Mouse (Mus musculus) effector memory CD4-positive, alpha-beta T cell, adult 7 months (primary cell): ENCODE measurements around the gene Gm47841. TPM values are rescaled to one million over a fixed set of nuclear protein-coding genes. Genes with fewer than 3 reads are reported as not detected.

ENCODE experiments used
- polyA plus RNA-seq: library from polyadenylated mRNA; unstranded; fragments of 100-300 nt; shearing (Covaris generic); gene quantifications from one replicate; pipeline ENCODE4 v1.2.1, GENCODE M21; 2017

The Gm47841 gene
- not detected for polyA plus RNA-seq

DNA sequence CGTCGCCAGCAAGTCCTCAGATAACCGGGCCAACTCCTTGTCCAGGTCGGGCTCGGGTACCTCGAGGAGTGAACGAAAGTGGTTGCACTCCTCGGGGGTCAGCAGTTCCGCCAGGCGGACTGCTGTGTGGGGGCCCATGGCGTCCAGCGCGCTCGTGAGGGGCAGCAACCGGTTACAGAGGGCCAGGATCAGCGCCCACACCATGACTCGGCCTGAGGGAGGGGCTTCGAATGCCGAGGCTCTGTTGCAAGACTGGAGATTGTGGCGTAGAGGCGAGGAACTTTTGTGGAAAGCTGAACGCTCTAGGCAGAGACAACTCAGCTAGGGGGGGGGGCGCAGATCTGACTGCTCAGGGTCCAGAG, at the start of gene Gm47841:
Gene Gm47841 (minus strand): TSS at position 204 of the 362 bp plus-strand sequence.

DNA sequence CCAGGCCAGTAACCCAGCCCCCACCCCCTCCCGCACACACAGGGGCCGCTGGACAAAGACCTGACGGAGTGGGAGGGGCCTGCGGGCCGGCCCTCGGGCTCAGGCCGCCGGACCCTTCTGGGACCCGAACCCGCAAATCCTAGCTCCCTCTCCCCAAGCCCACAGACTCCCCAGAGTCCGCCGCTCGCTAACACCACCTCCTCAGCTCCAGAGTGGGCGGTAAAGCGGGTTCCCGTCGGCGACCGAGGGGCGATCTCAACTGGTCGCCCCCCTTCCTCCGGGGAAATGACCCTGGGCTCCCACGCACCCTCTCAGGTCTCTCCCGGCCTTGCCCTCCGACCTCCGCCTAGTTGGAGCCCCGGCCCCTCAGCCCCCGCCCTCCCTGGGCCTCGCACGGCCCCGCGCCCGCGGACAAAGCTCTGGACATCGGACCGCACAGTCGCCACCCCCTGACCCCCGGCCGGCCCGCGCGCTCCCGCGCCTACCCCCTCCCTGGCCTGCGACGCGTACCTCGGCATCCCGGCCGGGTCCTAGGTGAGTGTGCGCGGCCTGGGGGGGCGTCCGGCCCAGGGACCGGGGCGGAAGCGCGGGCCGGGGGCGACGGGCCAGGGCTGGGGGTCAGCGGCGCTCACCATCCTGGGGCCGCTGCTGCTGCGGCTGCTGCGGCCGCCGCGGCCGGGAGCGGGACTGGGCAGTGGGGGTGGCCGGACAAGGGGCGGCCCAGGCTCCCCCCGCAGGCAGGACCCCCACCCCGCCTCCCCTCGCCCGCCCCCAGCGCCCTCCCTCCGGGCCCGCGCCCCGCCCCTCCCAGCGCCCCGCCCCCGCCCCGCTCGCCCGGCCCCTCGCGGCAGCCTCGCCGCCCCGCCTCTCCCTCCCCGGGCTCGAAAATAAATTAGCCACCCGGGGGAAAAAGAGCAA, 30.9 kb upstream of the Gm47841 start, which contains the start of gene Fignl2:
Gene Fignl2 (minus strand): TSS at position 755 of the 918 bp plus-strand sequence.

Other genes starting within 250 kb of the Gm47841 start
- 0.21 TPM for gene Scn8a, start 177.5 kb downstream of the Gm47841 start, polyA plus RNA-seq
- 0.15 TPM for gene Fignl2, start 31.2 kb upstream of the Gm47841 start, polyA plus RNA-seq
- gene Ankrd33, start 68.4 kb upstream of the Gm47841 start, polyA plus RNA-seq, result not detected
- gene Acvrl1, start 81.1 kb upstream of the Gm47841 start, polyA plus RNA-seq, result 1.1 TPM
- 0.34 TPM for gene Acvr1b, start 126.7 kb upstream of the Gm47841 start, polyA plus RNA-seq
- gene Grasp, start 176.8 kb upstream of the Gm47841 start, polyA plus RNA-seq, result 29.6 TPM
- 1,905 TPM for gene Nr4a1, start 206.9 kb upstream of the Gm47841 start, polyA plus RNA-seq
- 99.9 TPM for gene Atg101, start 236.9 kb upstream of the Gm47841 start, polyA plus RNA-seq
- not detected for gene 6030408B16Rik, start 245.8 kb upstream of the Gm47841 start, polyA plus RNA-seq